Mouse (Mus musculus): ENCODE data around the gene Xpa. TPM values are rescaled to one million over a fixed set of nuclear protein-coding genes. Genes with fewer than 3 reads are reported as not detected.

The Xpa gene
- polyA plus RNA-seq, 1 experiment from 2014 or later: 27.3 TPM

- DNase-seq (ENCODE audit: low spot score) (no peak), ATAC-seq (ENCODE audit: insufficient number of reproducible peaks, low FRiP score, low TSS enrichment, low read depth) (no peak)
- peaks cover 52% of the 10 kb centered on the region for H3K36me3 ChIP-seq (ENCODE audit: control insufficient read depth, insufficient read depth, low read length)
- WGBS: over 99% methylated on average over 4 of the region's 4 CpGs
- H3K4me2 ChIP-seq (ENCODE audit: low read depth, severe bottlenecking): no peak overlapping the region
- H3K9ac ChIP-seq (ENCODE audit: low read length): no peak overlapping the region
- no peak overlapping the region for H3K4me3 ChIP-seq (ENCODE audit: low read depth, low read length)
- H3K27me3 ChIP-seq (ENCODE audit: control insufficient read depth, insufficient read depth, low read length): no peaks in the 10 kb centered on the region
- H3K9me3 ChIP-seq (ENCODE audit: control insufficient read depth, low read length): no peaks in the 10 kb centered on the region
- no peaks in the 10 kb centered on the region for H3K4me1 ChIP-seq (ENCODE audit: control insufficient read depth, insufficient read depth, low read length)
- no peak overlapping the region for H3K27ac ChIP-seq (replicated peaks; ENCODE audit: low read depth, low read length)
Measured at GRCm38 (mm10) chr4:46117536-46117935, 78.6 kb downstream of the Xpa start.

- no peak overlapping the region for H3K4me2 ChIP-seq (ENCODE audit: low read depth, severe bottlenecking)
- 94% methylated on average over 10 of the region's 10 CpGs for WGBS
- no peaks in the 10 kb centered on the region for H3K9me3 ChIP-seq (ENCODE audit: control insufficient read depth, low read length)
- no peaks in the 10 kb centered on the region for H3K4me1 ChIP-seq (ENCODE audit: control insufficient read depth, insufficient read depth, low read length)
- no peak overlapping the region for H3K27ac ChIP-seq (replicated peaks; ENCODE audit: low read depth, low read length)
- H3K4me3 ChIP-seq (ENCODE audit: low read depth, low read length): no peak overlapping the region
- ATAC-seq (ENCODE audit: insufficient number of reproducible peaks, low FRiP score, low TSS enrichment, low read depth) (no peak), DNase-seq (ENCODE audit: low spot score) (no peak)
- H3K36me3 ChIP-seq (ENCODE audit: control insufficient read depth, insufficient read depth, low read length): peaks cover 46% of the 10 kb centered on the region
- H3K9ac ChIP-seq (ENCODE audit: low read length): no peak overlapping the region
- H3K27me3 ChIP-seq (ENCODE audit: control insufficient read depth, insufficient read depth, low read length): no peaks in the 10 kb centered on the region
Measured at GRCm38 (mm10) chr4:46116544-46117175, 79.5 kb downstream of the Xpa start.

DNA sequence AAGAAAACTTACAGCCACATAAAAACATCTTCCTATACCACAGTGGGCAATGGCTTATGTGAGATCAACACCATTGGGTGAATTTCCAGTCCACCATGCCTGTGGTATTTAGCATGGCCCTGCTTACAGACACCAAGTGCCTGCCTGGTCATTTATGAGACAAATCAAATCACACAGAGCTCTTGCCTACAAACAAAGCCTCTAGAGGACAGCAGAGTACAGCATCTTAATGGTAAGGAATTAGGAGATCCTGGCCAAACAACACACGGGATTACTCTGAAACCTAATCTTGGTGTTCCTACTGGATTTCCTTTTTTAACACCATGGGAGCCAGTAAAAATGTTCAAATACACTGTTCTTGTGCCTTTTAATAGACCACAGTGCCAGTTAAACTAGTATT, 80.8 kb downstream of the Xpa start:
- Histone ChIP-seq H3K9me3 (ENCODE audit: control insufficient read depth, low read length) (no peaks in the 10 kb centered on the region), H3K4me2 (ENCODE audit: low read depth, severe bottlenecking) (no peak overlapping the region), H3K4me3 (ENCODE audit: low read depth, low read length) (no peak overlapping the region), H3K36me3 (ENCODE audit: control insufficient read depth, insufficient read depth, low read length) (peaks cover 43% of the 10 kb centered on the region), H3K27ac (replicated peaks; ENCODE audit: low read depth, low read length) (no peak overlapping the region), H3K9ac (ENCODE audit: low read length) (no peak overlapping the region), H3K4me1 (ENCODE audit: control insufficient read depth, insufficient read depth, low read length) (no peaks in the 10 kb centered on the region), H3K27me3 (ENCODE audit: control insufficient read depth, insufficient read depth, low read length) (no peaks in the 10 kb centered on the region)
- WGBS: 68% methylated on average over 1 of the region's 1 CpGs
- DNase-seq (ENCODE audit: low spot score): no peak
- no peak for ATAC-seq (ENCODE audit: insufficient number of reproducible peaks, low FRiP score, low TSS enrichment, low read depth)

DNA sequence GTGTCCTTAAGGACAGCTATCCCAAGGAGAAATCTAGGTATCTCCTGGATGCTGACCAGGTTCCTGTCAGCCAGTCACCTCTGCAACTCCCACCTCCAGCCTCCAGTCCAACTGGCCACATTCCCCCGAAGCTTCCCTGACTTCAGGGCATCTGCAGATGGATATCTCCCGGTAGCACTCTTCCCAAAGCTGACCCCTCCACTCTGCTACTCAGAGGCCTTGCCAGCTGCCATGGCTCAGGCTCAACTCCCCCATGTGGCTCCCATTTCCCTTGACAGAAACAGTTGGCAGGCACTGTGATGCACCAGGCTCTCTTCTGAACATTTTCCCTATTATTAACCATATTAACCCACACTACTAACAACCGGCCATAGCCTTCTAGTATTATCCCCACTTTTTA, 84.8 kb downstream of the Xpa start:
- Histone ChIP-seq H3K4me2 (ENCODE audit: low read depth, severe bottlenecking) (no peak overlapping the region), H3K4me1 (ENCODE audit: control insufficient read depth, insufficient read depth, low read length) (no peaks in the 10 kb centered on the region), H3K9ac (ENCODE audit: low read length) (no peak overlapping the region), H3K36me3 (ENCODE audit: control insufficient read depth, insufficient read depth, low read length) (peaks cover 12% of the 10 kb centered on the region; the same call in 1 of the 2 replicates), H3K9me3 (ENCODE audit: control insufficient read depth, low read length) (no peaks in the 10 kb centered on the region), H3K27ac (replicated peaks; ENCODE audit: low read depth, low read length) (no peak overlapping the region), H3K27me3 (ENCODE audit: control insufficient read depth, insufficient read depth, low read length) (no peaks in the 10 kb centered on the region), H3K4me3 (ENCODE audit: low read depth, low read length) (no peak overlapping the region)
- ATAC-seq (ENCODE audit: insufficient number of reproducible peaks, low FRiP score, low TSS enrichment, low read depth) (no peak), DNase-seq (ENCODE audit: low spot score) (no peak)
- 74% methylated on average over 3 of the region's 3 CpGs for WGBS

DNA sequence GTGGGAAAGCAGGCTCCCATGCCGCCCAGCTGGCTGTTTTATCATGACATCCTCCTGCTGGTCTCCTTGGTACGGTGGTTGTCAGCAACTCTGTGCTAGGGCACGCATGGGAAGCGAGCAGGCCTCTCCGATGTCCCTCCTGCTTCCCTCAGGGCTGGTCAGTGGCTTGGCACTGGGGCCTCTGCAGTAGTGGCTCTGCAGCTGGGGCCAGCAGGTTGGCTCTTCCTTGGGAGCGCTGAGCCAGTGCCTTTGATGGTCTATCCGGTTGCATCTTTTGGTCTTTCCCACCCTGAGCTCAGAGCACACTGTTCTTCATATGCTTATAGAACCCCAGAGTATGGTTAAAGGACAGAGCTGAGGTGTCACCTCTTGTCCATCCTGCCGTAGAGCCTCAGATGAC, 86.0 kb downstream of the Xpa start:
- Histone ChIP-seq H3K36me3 (ENCODE audit: control insufficient read depth, insufficient read depth, low read length) (0 out of 2 replicates have a peak, but pooled peaks cover 4% of the 10 kb centered on the region), H3K4me2 (ENCODE audit: low read depth, severe bottlenecking) (no peak overlapping the region), H3K4me1 (ENCODE audit: control insufficient read depth, insufficient read depth, low read length) (no peaks in the 10 kb centered on the region), H3K27ac (replicated peaks; ENCODE audit: low read depth, low read length) (no peak overlapping the region), H3K27me3 (ENCODE audit: control insufficient read depth, insufficient read depth, low read length) (no peaks in the 10 kb centered on the region), H3K9ac (ENCODE audit: low read length) (no peak overlapping the region), H3K9me3 (ENCODE audit: control insufficient read depth, low read length) (no peaks in the 10 kb centered on the region), H3K4me3 (ENCODE audit: low read depth, low read length) (no peak overlapping the region)
- WGBS: 91% methylated on average over 8 of the region's 8 CpGs
- no peak for DNase-seq (ENCODE audit: low spot score)
- no peak for ATAC-seq (ENCODE audit: insufficient number of reproducible peaks, low FRiP score, low TSS enrichment, low read depth)

Other genes starting within 250 kb of the Xpa start
- gene Tdrd7, start 231.0 kb downstream of the Xpa start, polyA plus RNA-seq (2014; fragmentation: Nextera tagmentation; extraction: Ambion mirVana): 5.5 and 7.4 TPM in 2 replicates
- 2.1 and 3.5 TPM in 2 replicates for gene Tmod1, start 157.4 kb downstream of the Xpa start, polyA plus RNA-seq (2014; fragmentation: Nextera tagmentation; extraction: Ambion mirVana)
- gene Ncbp1, start 57.7 kb downstream of the Xpa start, polyA plus RNA-seq (2014; fragmentation: Nextera tagmentation; extraction: Ambion mirVana): 129 and 135 TPM in 2 replicates
- gene Tstd2, start 57.6 kb downstream of the Xpa start, polyA plus RNA-seq (2014; fragmentation: Nextera tagmentation; extraction: Ambion mirVana): 45.1 and 55.1 TPM in 2 replicates
- not detected in 2 replicates for gene Foxe1, start 147.3 kb upstream of the Xpa start, polyA plus RNA-seq (2014; fragmentation: Nextera tagmentation; extraction: Ambion mirVana)
- 10.2 and 11.0 TPM in 2 replicates for gene Trmo, start 193.1 kb upstream of the Xpa start, polyA plus RNA-seq (2014; fragmentation: Nextera tagmentation; extraction: Ambion mirVana)
- gene Hemgn, start 217.2 kb upstream of the Xpa start, polyA plus RNA-seq (2014; fragmentation: Nextera tagmentation; extraction: Ambion mirVana): 13.5 and 13.9 TPM in 2 replicates

Measured in limb, embryonic 11.5 days (tissue).